Mouse (Mus musculus) small intestine, adult 2 months (tissue): ENCODE measurements around the gene Itgad. TPM values are rescaled to one million over a fixed set of nuclear protein-coding genes. Genes with fewer than 3 reads are reported as not detected.

ENCODE experiments used
- H3K27ac ChIP-seq: fragments of 200-500 bp; 2 replicates; pipeline ENCODE4 v1.5.1; 2012; ENCODE audit warnings: low read depth, low read length, control low read depth, inconsistent platforms; ENCODE audit not compliant: insufficient read depth
- H3K27me3 ChIP-seq: fragments of 200-500 bp; 2 replicates; pipeline ENCODE4 v1.6.1; 2012; ENCODE audit warnings: mild to moderate bottlenecking, moderate library complexity, low read length, inconsistent platforms; ENCODE audit not compliant: control insufficient read depth, insufficient read depth
- H3K36me3 ChIP-seq: fragments of 200-500 bp; 2 replicates; pipeline ENCODE4 v1.6.1; 2012; ENCODE audit warnings: mild to moderate bottlenecking, low read length, control low read depth, inconsistent platforms; ENCODE audit not compliant: control insufficient read depth, insufficient read depth
- H3K4me1 ChIP-seq: fragments of 200-500 bp; 2 replicates; pipeline ENCODE4 v1.6.1; 2012; ENCODE audit warnings: low read length, inconsistent platforms, mixed read lengths; ENCODE audit not compliant: control insufficient read depth, insufficient read depth, insufficient read length
- H3K4me3 ChIP-seq: fragments of 200-500 bp; 2 replicates; pipeline ENCODE4 v1.5.1; 2012; ENCODE audit warnings: low read depth, mild to moderate bottlenecking, control low read depth, inconsistent platforms, low read length, moderate library complexity
- CTCF ChIP-seq: fragments of 200-500 bp; IDR thresholded peaks from 2 replicates; pipeline ENCODE4 v1.5.1; 2012; ENCODE audit warnings: low read depth, mild to moderate bottlenecking, control low read depth, inconsistent platforms, low read length, moderate library complexity, mixed read lengths; ENCODE audit not compliant: insufficient replicate concordance, insufficient read length; ENCODE audit errors: extremely low read depth
- POLR2A ChIP-seq: fragments of 200-500 bp; IDR thresholded peaks from 2 replicates; pipeline ENCODE4 v1.6.1; 2012; ENCODE audit warnings: low read depth, mild to moderate bottlenecking, control low read depth, inconsistent platforms, low read length, moderate library complexity
- WGBS: fragments of 180-500 bp; shearing (Covaris S2); methylation state at CpG from one replicate; pipeline ENCODE4 v1.1.7; 2018; 5-methylcytosine and 5-hydroxymethylcytosine counted together
- polyA plus RNA-seq: library from polyadenylated mRNA; depleted of rRNA; stranded (reverse); fragments of >200 nt; gene quantifications from 2 replicates; pipeline ENCODE4 v1.2.3, GENCODE M21; 2012

The Itgad gene
- polyA plus RNA-seq, 1 experiment: 1.4 TPM

GRCm38 (mm10) chr7:128243921-128244320 is 89.7 kb downstream of the Itgad start:
- Histone ChIP-seq H3K36me3 (peaks cover 46% of the 10 kb centered on the region), H3K4me1 (no peaks in the 10 kb centered on the region; the same call in 1 of the 2 replicates), H3K27me3 (no peaks in the 10 kb centered on the region), H3K27ac (no peak overlapping the region), H3K4me3 (no peak overlapping the region)
- TF ChIP-seq CTCF (no peak), POLR2A (no peak)
- 92% methylated on average over 10 of the region's 10 CpGs for WGBS

- Histone ChIP-seq H3K4me1 (no peaks in the 10 kb centered on the region; the same call in 1 of the 2 replicates), H3K27ac (no peak overlapping the region), H3K36me3 (peaks cover 46% of the 10 kb centered on the region), H3K4me3 (no peak overlapping the region), H3K27me3 (no peaks in the 10 kb centered on the region)
- TF ChIP-seq POLR2A (no peak), CTCF (no peak)
- 93% methylated on average over 18 of the region's 18 CpGs for WGBS
These were observed 90.3 kb downstream of the Itgad start for GRCm38 (mm10) chr7:128244410-128245025.

DNA sequence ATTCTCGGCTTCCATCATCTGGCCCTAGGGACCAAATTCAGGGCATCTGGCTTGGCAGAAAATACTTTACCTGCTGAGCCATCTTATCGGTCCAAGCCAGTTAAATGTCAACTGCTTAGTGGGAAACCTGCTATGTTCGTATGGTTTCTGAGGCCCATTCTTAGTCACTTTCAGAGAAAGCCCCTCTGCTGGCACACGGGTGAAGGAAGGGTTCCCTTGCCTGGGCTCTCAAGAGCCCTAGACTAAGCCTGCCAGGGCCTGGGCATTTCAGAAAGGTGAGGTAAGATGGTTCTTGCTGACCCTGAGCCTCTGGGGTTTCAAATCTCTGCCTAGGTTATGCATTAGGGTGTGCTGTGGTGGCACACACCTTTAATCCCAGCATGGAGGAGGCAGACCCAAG is 91.4 kb downstream of the Itgad start:
- Histone ChIP-seq H3K27ac (peak overlapping the region; percentile 81), H3K36me3 (peaks cover 38% of the 10 kb centered on the region), H3K27me3 (no peaks in the 10 kb centered on the region), H3K4me3 (no peak overlapping the region), H3K4me1 (no peaks in the 10 kb centered on the region; the same call in 1 of the 2 replicates)
- TF ChIP-seq POLR2A (no peak), CTCF (no peak)
- WGBS: 94% methylated on average over 4 of the region's 4 CpGs

GRCm38 (mm10) chr7:128246496-128247391 is 92.6 kb downstream of the Itgad start, which contains the start of gene Tgfb1i1:
TSS of gene Tgfb1i1 (plus strand) at chr7:128246812.
- 13% methylated on average over 28 of the region's 30 CpGs for WGBS
- TF ChIP-seq POLR2A: no peak
- no peak for TF ChIP-seq CTCF
- peak within 1 kb of the TSS; percentile 94 for H3K27ac ChIP-seq
- H3K4me3 ChIP-seq: peak within 1 kb of the TSS; percentile 70
- H3K27me3 ChIP-seq: no peaks in the 10 kb centered on the region
- peaks cover 28% of the 10 kb centered on the region for H3K36me3 ChIP-seq
- no peaks in the 10 kb centered on the region; the same call in 1 of the 2 replicates for H3K4me1 ChIP-seq

GRCm38 (mm10) chr7:128247443-128247842 is 93.3 kb downstream of the Itgad start:
- WGBS: 2% methylated on average over 13 of the region's 13 CpGs
- H3K4me1 ChIP-seq: no peaks in the 10 kb centered on the region; the same call in 1 of the 2 replicates
- H3K4me3 ChIP-seq: peak overlapping the region; percentile 70; the same call in 1 of the 2 replicates
- peak overlapping the region; percentile 94 for H3K27ac ChIP-seq
- peaks cover 22% of the 10 kb centered on the region for H3K36me3 ChIP-seq
- TF ChIP-seq POLR2A (no peak), CTCF (peak; percentile 77; the same call in 1 of the 2 replicates)
- H3K27me3 ChIP-seq: no peaks in the 10 kb centered on the region

- TF ChIP-seq CTCF (no peak), POLR2A (no peak)
- WGBS: 76% methylated on average over 10 of the region's 10 CpGs
- Histone ChIP-seq H3K4me3 (peak overlapping the region; percentile 49), H3K36me3 (peaks cover 16% of the 10 kb centered on the region), H3K27me3 (no peaks in the 10 kb centered on the region), H3K27ac (peak overlapping the region; percentile 17; the same call in 1 of the 2 replicates), H3K4me1 (peaks cover 3% of the 10 kb centered on the region)
These were observed 94.2 kb downstream of the Itgad start for GRCm38 (mm10) chr7:128248081-128249042.
